Comparison of ENCODE assay signal across 27 mouse cellular contexts in the genomic region with DNA sequence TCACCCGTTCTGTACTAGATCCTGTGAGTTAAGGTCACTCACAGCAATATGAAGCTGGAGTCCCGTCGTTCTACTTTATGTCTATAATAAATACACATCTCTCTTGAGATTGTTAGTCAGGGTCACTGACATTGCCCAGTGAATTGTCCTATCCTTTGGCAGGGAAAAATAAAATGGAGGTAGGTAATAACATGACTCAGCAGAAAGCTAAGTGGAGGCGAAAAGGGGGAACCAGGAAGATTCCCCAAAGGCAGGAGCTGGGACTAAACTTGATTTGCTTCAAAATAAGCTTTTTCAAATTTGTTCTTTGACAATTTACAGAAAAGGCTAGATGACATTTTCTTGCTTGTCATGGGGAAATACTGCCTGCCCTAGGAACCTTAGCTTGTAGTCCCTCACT. TPM values are rescaled to one million over a fixed set of nuclear protein-coding genes. Genes with fewer than 3 reads are reported as not detected.
DNase-seq lines count a peak whose midpoint lies in the region; ATAC-seq and TF ChIP-seq lines count a peak whose summit lies in the region.
"Had no signal": no experiment of that assay in that cellular context is flagged by ENCODE, and none has a peak within 500 bp of the region (broad histone marks: within the 10 kb centered on the region; RNA-seq: fewer than 3 reads in every experiment).

No protein-coding gene starts in this region.

- DNase-seq in heart, adult 8-10 months (ENCODE audit: low spot score), result peak; percentile 14
- DNase-seq in heart, embryonic 10.5 days (ENCODE audit: low spot score), result no peak
- DNase-seq in liver, adult 2 months (ENCODE audit: extremely low read depth, low read depth, low spot score), result no peak
- no peak for DNase-seq in liver
- DNase-seq: adrenal gland, adult 8-10 months; adrenal gland, postnatal 25 days; cerebellum, adult 11-12 months; cerebellum, adult 8-10 months; cerebellum, postnatal 10 days; cerebellum, postnatal 36 days; embryo, embryonic 11 days; gastrocnemius, postnatal 10 days; gastrocnemius, postnatal 36 days; kidney, adult 18-20 months had no signal

- no peak for TF ChIP-seq CTCF in liver, adult 2 months (IDR thresholded peaks at IDR 0.05; ENCODE audit: low read depth, low read length)

- no peak overlapping the region for H3K4me3 ChIP-seq in heart, embryonic 11.5 days (ENCODE audit: low read depth, low read length)
- no peak overlapping the region for H3K4me3 ChIP-seq in heart, embryonic 14.5 days (ENCODE audit: control insufficient read depth in 1 of 2, insufficient read depth in 1 of 2, low read depth in 1 of 2, low read length in 2 of 2)
- no peak overlapping the region for H3K4me3 ChIP-seq in heart, embryonic 10.5 days
- H3K4me3 ChIP-seq in liver, adult 2 months (ENCODE audit: insufficient read depth, low read depth, low read length), result no peak overlapping the region
- no peak overlapping the region for H3K4me3 ChIP-seq in kidney, embryonic 16.5 days (ENCODE audit: low read length)
- H3K4me3 ChIP-seq: embryonic facial prominence, embryonic 10.5 days; embryonic facial prominence, embryonic 13.5 days; erythroblast, embryonic 14.5 days; forebrain, embryonic 12.5 days; forebrain, embryonic 15.5 days had no signal

- 71% methylated on average over 4 of the region's 4 CpGs for WGBS in heart, embryonic 11.5 days (ENCODE audit: insufficient replicate concordance)
- 44% methylated on average over 4 of the region's 4 CpGs for WGBS in heart, embryonic 14.5 days
- WGBS in heart, embryonic 10.5 days, result 74% methylated on average over 4 of the region's 4 CpGs
- WGBS in liver, adult 2 months, result 44% methylated on average over 4 of the region's 4 CpGs
- WGBS in kidney, embryonic 16.5 days, result 77% methylated on average over 4 of the region's 4 CpGs

- peaks cover 38% of the 10 kb centered on the region for H3K79me2 ChIP-seq in liver, adult 2 months (ENCODE audit: control insufficient read depth, insufficient read depth, low read length)

- H3K9me3 ChIP-seq in heart, embryonic 11.5 days (replicated peaks; ENCODE audit: control insufficient read depth, low read length), result no peaks in the 10 kb centered on the region
- no peaks in the 10 kb centered on the region for H3K9me3 ChIP-seq in heart, embryonic 14.5 days (ENCODE audit: control insufficient read depth, low read length)
- H3K9me3 ChIP-seq in heart, embryonic 10.5 days, result no peaks in the 10 kb centered on the region
- no peaks in the 10 kb centered on the region for H3K9me3 ChIP-seq in kidney, embryonic 16.5 days (ENCODE audit: low read length)
- H3K9me3 ChIP-seq: embryonic facial prominence, embryonic 10.5 days; embryonic facial prominence, embryonic 13.5 days; forebrain, embryonic 12.5 days; forebrain, embryonic 15.5 days had no signal

- H3K4me2 ChIP-seq in heart, embryonic 11.5 days, result no peak overlapping the region
- H3K4me2 ChIP-seq in heart, embryonic 14.5 days (ENCODE audit: low read length), result no peak overlapping the region
- H3K4me2 ChIP-seq in kidney, embryonic 16.5 days (replicated peaks; ENCODE audit: low read depth, low read length), result no peak overlapping the region
- H3K4me2 ChIP-seq: embryonic facial prominence, embryonic 13.5 days; forebrain, embryonic 12.5 days; forebrain, embryonic 15.5 days; hindbrain, embryonic 14.5 days had no signal

- ATAC-seq in heart, embryonic 11.5 days (replicated peaks; ENCODE audit: insufficient number of reproducible peaks, low FRiP score, low TSS enrichment), result no peak
- ATAC-seq in heart, embryonic 14.5 days (ENCODE audit: insufficient number of reproducible peaks, insufficient read depth, low FRiP score, low read depth), result no peak
- ATAC-seq in kidney, embryonic 16.5 days (ENCODE audit: low FRiP score, low TSS enrichment), result no peak
- ATAC-seq: activated CD4-positive, CD25-positive, alpha-beta regulatory T cell, adult 4 months; forebrain, embryonic 15.5 days; hindbrain, postnatal 0 days; inflammation-experienced regulatory T-cells, adult 6 months; intestine, embryonic 16.5 days had no signal

- H3K4me1 ChIP-seq in heart, embryonic 11.5 days (ENCODE audit: control insufficient read depth, insufficient read depth, low read length), result peaks cover 24% of the 10 kb centered on the region
- peaks cover 19 to 35% of the 10 kb centered on the region in 2 experiments for H3K4me1 ChIP-seq in heart, embryonic 14.5 days (ENCODE audit: control insufficient read depth in 2 of 2, insufficient read depth in 2 of 2, low read length in 2 of 2)
- peaks cover 33% of the 10 kb centered on the region for H3K4me1 ChIP-seq in heart, embryonic 10.5 days
- H3K4me1 ChIP-seq in liver, adult 2 months (ENCODE audit: control insufficient read depth, insufficient read depth, low read length), result peaks cover 46% of the 10 kb centered on the region
- H3K4me1 ChIP-seq in kidney, embryonic 16.5 days (ENCODE audit: insufficient read depth, low read length), result 0 out of 2 replicates have a peak, but pooled peaks cover 6% of the 10 kb centered on the region

- H3K27ac ChIP-seq in heart, embryonic 11.5 days (ENCODE audit: low read depth, low read length), result no peak overlapping the region
- peak overlapping the region; percentile 48 to 62; a peak in 3 of 4 replicates for H3K27ac ChIP-seq in heart, embryonic 14.5 days (replicated peaks in 1 of 2; ENCODE audit: control insufficient read depth in 1 of 2, insufficient read depth in 1 of 2, low read depth in 2 of 2, low read length in 2 of 2)
- H3K27ac ChIP-seq in heart, embryonic 10.5 days, result no peak overlapping the region
- H3K27ac ChIP-seq in liver, adult 2 months (replicated peaks; ENCODE audit: insufficient read depth, low read depth, low read length), result 0 out of 2 replicates have a peak overlapping the region, but pooled peaks have one; percentile 22
- H3K27ac ChIP-seq in kidney, embryonic 16.5 days (ENCODE audit: low read length), result no peak overlapping the region
- H3K27ac ChIP-seq: embryonic facial prominence, embryonic 10.5 days; embryonic facial prominence, embryonic 13.5 days; forebrain, embryonic 12.5 days; forebrain, embryonic 15.5 days; hindbrain, embryonic 14.5 days; hindbrain, postnatal 0 days had no signal

- TF ChIP-seq POLR2A in liver, adult 2 months (IDR thresholded peaks at IDR 0.05; ENCODE audit: extremely low read depth, insufficient read depth, low read length), result no peak

- no peaks in the 10 kb centered on the region for H3K27me3 ChIP-seq in heart, embryonic 11.5 days (ENCODE audit: control insufficient read depth, insufficient read depth, low read length)
- no peaks in the 10 kb centered on the region for H3K27me3 ChIP-seq in heart, embryonic 14.5 days (ENCODE audit: control insufficient read depth, insufficient read depth, low read length)
- no peaks in the 10 kb centered on the region for H3K27me3 ChIP-seq in heart, embryonic 10.5 days (ENCODE audit: insufficient read depth, poor library complexity, severe bottlenecking)
- H3K27me3 ChIP-seq in liver, adult 2 months (ENCODE audit: control insufficient read depth, insufficient read depth, low read length), result no peaks in the 10 kb centered on the region
- no peaks in the 10 kb centered on the region for H3K27me3 ChIP-seq in kidney, embryonic 16.5 days (ENCODE audit: insufficient read depth, low read length)
- H3K27me3 ChIP-seq: embryonic facial prominence, embryonic 13.5 days; forebrain, embryonic 12.5 days; forebrain, embryonic 15.5 days had no signal

- H3K9ac ChIP-seq in heart, embryonic 11.5 days (ENCODE audit: low read depth, low read length), result no peak overlapping the region
- no peak overlapping the region for H3K9ac ChIP-seq in heart, embryonic 14.5 days (ENCODE audit: low read length)
- H3K9ac ChIP-seq in liver, adult 2 months (ENCODE audit: low read depth, low read length), result no peak overlapping the region
- no peak overlapping the region for H3K9ac ChIP-seq in kidney, embryonic 16.5 days (replicated peaks; ENCODE audit: low read length)
- H3K9ac ChIP-seq: embryonic facial prominence, embryonic 13.5 days; forebrain, embryonic 12.5 days; forebrain, embryonic 15.5 days; hindbrain, embryonic 14.5 days had no signal

- peaks cover 9% of the 10 kb centered on the region for H3K36me3 ChIP-seq in heart, embryonic 11.5 days (ENCODE audit: control insufficient read depth, insufficient read depth, low read length)
- peaks cover 28% of the 10 kb centered on the region for H3K36me3 ChIP-seq in heart, embryonic 14.5 days (ENCODE audit: control insufficient read depth, insufficient read depth, low read length)
- peaks cover 44% of the 10 kb centered on the region for H3K36me3 ChIP-seq in heart, embryonic 10.5 days
- 0 out of 2 replicates have a peak, but pooled peaks cover 3% of the 10 kb centered on the region for H3K36me3 ChIP-seq in liver, adult 2 months (ENCODE audit: control insufficient read depth, insufficient read depth, low read length)
- peaks cover 27% of the 10 kb centered on the region for H3K36me3 ChIP-seq in kidney, embryonic 16.5 days (ENCODE audit: insufficient read depth, low read length)

RNA-seq across cellular contexts. Expression of gene Gm20388, which starts 20.7 kb away (rescaled TPM):
- 1 to 10 TPM in 2 of 4 experiments, not detected in 2; 4.2 to 6.7 TPM for total RNA-seq in heart, adult 8-10 months (2022)
- 6.4 TPM in 1 of 2 replicates, not detected in the other for polyA plus RNA-seq in heart, embryonic 11.5 days (2014; fragmentation: Nextera tagmentation; extraction: Ambion mirVana)
- polyA plus RNA-seq in heart, embryonic 14.5 days (2014; fragmentation: Nextera tagmentation; extraction: Ambion mirVana), result not detected in 2 replicates
- polyA plus RNA-seq in heart, embryonic 10.5 days (2016; fragmentation: Nextera tagmentation; extraction: Ambion mirVana), result 1.4 and 4.5 TPM in 2 replicates
- total RNA-seq in liver, adult 2 months (2014; rRNA removed), result 6.4 and 8.3 TPM in 2 replicates
- polyA plus RNA-seq in liver, adult 2 months (2012; rRNA removed), result 19.9 TPM in 2 replicates
- polyA plus RNA-seq in kidney, embryonic 16.5 days (2015; fragmentation: Nextera tagmentation; extraction: Ambion mirVana), result 2.9 and 7.7 TPM in 2 replicates
- polyA plus RNA-seq: embryonic facial prominence, embryonic 13.5 days; forebrain, embryonic 12.5 days; forebrain, embryonic 15.5 days; hindbrain, embryonic 14.5 days; hindbrain, postnatal 0 days had no signal

RNA-seq across cellular contexts. Expression of gene Usp10, which starts 21.2 kb away (rescaled TPM):
- 10 to 100 TPM; 50.7 to 55.9 (median 53.9) TPM for total RNA-seq in heart, adult 8-10 months (2022)
- 99.2 and 104 TPM in 2 replicates for polyA plus RNA-seq in heart, embryonic 11.5 days (2014; fragmentation: Nextera tagmentation; extraction: Ambion mirVana)
- polyA plus RNA-seq in heart, embryonic 14.5 days (2014; fragmentation: Nextera tagmentation; extraction: Ambion mirVana), result 66.9 and 68.0 TPM in 2 replicates
- 155 and 187 TPM in 2 replicates for polyA plus RNA-seq in heart, embryonic 10.5 days (2016; fragmentation: Nextera tagmentation; extraction: Ambion mirVana)
- 42.6 and 50.1 TPM in 2 replicates for total RNA-seq in liver, adult 2 months (2014; rRNA removed)
- polyA plus RNA-seq in liver, adult 2 months (2012; rRNA removed), result 82.3 and 94.1 TPM in 2 replicates
- polyA plus RNA-seq in kidney, embryonic 16.5 days (2015; fragmentation: Nextera tagmentation; extraction: Ambion mirVana), result 194 and 197 TPM in 2 replicates

Comparison
In these comparisons a context has a peak if more than half of its experiments do, and no peak if none do; other contexts are left out.
1. H3K27ac ChIP-seq: peak in heart, embryonic 14.5 days (2 of 2) and liver, adult 2 months (single experiment); none in heart, embryonic 11.5 days (single experiment), heart, embryonic 10.5 days (single experiment) and kidney, embryonic 16.5 days (single experiment).